Mouse (Mus musculus) adrenal gland, adult 18-20 months (tissue): ENCODE results near the gene Dthd1. TPM values are rescaled to one million over a fixed set of nuclear protein-coding genes. Genes with fewer than 3 reads are reported as not detected.
A peak's percentile ranks its signal among the peaks of the same experiment; 100 is the strongest.

Experiments
- DNase-seq, 2 experiments: peaks; one replicate each; pipeline ENCODE4 v3.0.0; 2021 to 2022; ENCODE audit warnings: low spot score in 2 of 2
- long read RNA-seq, 2 experiments: library from polyadenylated mRNA; stranded (forward); transcript quantifications; one replicate each; pipeline ENCODE4 v2.0.0; 2021
- total RNA-seq, 2 experiments: library from RNA; stranded (reverse); gene quantifications; 1 replicate in 1 of 2; 2 replicates in 1 of 2; pipeline ENCODE4 v1.2.3; 2021

Gene Dthd1
- not detected for total RNA-seq
- long read RNA-seq, experiment 1: 0 reads
- long read RNA-seq, experiment 2: 0 reads

GRCm38 (mm10) chr5:62813402-62814071 lies at the start of gene Dthd1:
Gene Dthd1 (plus strand): TSS chr5:62813823.
- DNase-seq: no peak

- DNase-seq: no peak
Observed at GRCm38 (mm10) chr5:62764161-62764560, 49.5 kb upstream of the Dthd1 start.

GRCm38 (mm10) chr5:62765459-62765783 lies 48.2 kb upstream of the Dthd1 start:
- DNase-seq: no peak

GRCm38 (mm10) chr5:62765784-62766701 lies 47.6 kb upstream of the Dthd1 start, which contains the start of gene Arap2:
Gene Arap2 (minus strand): TSS chr5:62766159.
- DNase-seq: peak; percentile 62 to 73

GRCm38 (mm10) chr5:62771775-62772599 lies 41.6 kb upstream of the Dthd1 start:
- no peak for DNase-seq

- no peak for DNase-seq
Observed at GRCm38 (mm10) chr5:62777804-62778203, 35.8 kb upstream of the Dthd1 start.

- DNase-seq: no peak
Observed at GRCm38 (mm10) chr5:62778682-62779081, 34.9 kb upstream of the Dthd1 start.

- no peak for DNase-seq
Observed at GRCm38 (mm10) chr5:62786809-62787208, 26.8 kb upstream of the Dthd1 start.

- DNase-seq: no peak
Observed at GRCm38 (mm10) chr5:62790921-62791564, 22.6 kb upstream of the Dthd1 start.

GRCm38 (mm10) chr5:62792776-62793175 lies 20.8 kb upstream of the Dthd1 start:
- no peak for DNase-seq

GRCm38 (mm10) chr5:62814072-62814414 lies 420 bp downstream of the Dthd1 start:
- no peak for DNase-seq

GRCm38 (mm10) chr5:62815741-62816140 lies 2.1 kb downstream of the Dthd1 start:
- DNase-seq: no peak

GRCm38 (mm10) chr5:62819567-62819966 lies 5.9 kb downstream of the Dthd1 start:
- no peak for DNase-seq

- no peak for DNase-seq
Observed at GRCm38 (mm10) chr5:62820363-62821271, 7.0 kb downstream of the Dthd1 start.

- DNase-seq: no peak
Observed at GRCm38 (mm10) chr5:62842955-62843730, 29.5 kb downstream of the Dthd1 start.

GRCm38 (mm10) chr5:62846571-62847131 lies 33.0 kb downstream of the Dthd1 start:
- DNase-seq: no peak

- DNase-seq: no peak
Observed at GRCm38 (mm10) chr5:62851337-62851736, 37.7 kb downstream of the Dthd1 start.

- no peak for DNase-seq
Observed at GRCm38 (mm10) chr5:62854361-62854844, 40.8 kb downstream of the Dthd1 start.

GRCm38 (mm10) chr5:62857502-62857901 lies 43.9 kb downstream of the Dthd1 start:
- no peak for DNase-seq
